Comparison of ENCODE assay signal across 19 mouse cellular contexts in genomic region chr2:172062876-172063275, GRCm38 (mm10). TPM values are rescaled to one million over a fixed set of nuclear protein-coding genes. Genes with fewer than 3 reads are reported as not detected.
DNase-seq lines count a peak whose midpoint lies in the region; ATAC-seq and TF ChIP-seq lines count a peak whose summit lies in the region.
"Had no signal": no experiment of that assay in that cellular context is flagged by ENCODE, and none has a peak within 500 bp of the region (broad histone marks: within the 10 kb centered on the region; RNA-seq: fewer than 3 reads in every experiment).

No protein-coding gene starts in this region.

- no peaks in the 10 kb centered on the region for H3K36me3 ChIP-seq in lung, embryonic 14.5 days (ENCODE audit: insufficient read depth)
- H3K36me3 ChIP-seq: G1E had no signal

- no peak for TF ChIP-seq CTCF in lung, embryonic 14.5 days (IDR thresholded peaks at IDR 0.05; ENCODE audit: low read depth)

- 20% methylated on average over 7 of the region's 7 CpGs for WGBS in lung, embryonic 14.5 days

- H3K4me3 ChIP-seq in lung, embryonic 14.5 days (ENCODE audit: low read depth, low read length): no peak overlapping the region

- H3K4me2 ChIP-seq in lung, embryonic 14.5 days: no peak overlapping the region

- peak; percentile 51 for DNase-seq in lung, embryonic 14.5 days
- no peak for DNase-seq in lung, postnatal 14 days
- DNase-seq: adrenal gland, adult 2 months; adrenal gland, adult 8-10 months; adrenal gland, postnatal 10 days; adrenal gland, postnatal 14 days; adrenal gland, postnatal 25 days; adrenal gland, postnatal 36 days; B cell, adult 2 months; cerebellum, adult 11 months; cerebellum, adult 11-12 months; cerebellum, adult 18-20 months; cerebellum, adult 2 months had no signal

- H3K9me3 ChIP-seq in lung, embryonic 14.5 days (ENCODE audit: low read depth, low read length): no peaks in the 10 kb centered on the region

- ATAC-seq in lung, embryonic 14.5 days (ENCODE audit: insufficient read depth): peak; percentile 62; the same call in 1 of the 2 replicates
- ATAC-seq: activated CD4-positive, CD25-positive, alpha-beta regulatory T cell, adult 4 months; CD4-positive, CD25-positive, alpha-beta regulatory T cell, adult 4 months; Patski had no signal

- H3K27ac ChIP-seq in lung, embryonic 14.5 days (ENCODE audit: low read depth): no peak overlapping the region

- no peak overlapping the region for H3K9ac ChIP-seq in lung, embryonic 14.5 days

- no peaks in the 10 kb centered on the region for H3K4me1 ChIP-seq in lung, embryonic 14.5 days (ENCODE audit: insufficient read depth)

- H3K27me3 ChIP-seq in lung, embryonic 14.5 days (ENCODE audit: insufficient read depth, low read length): no peaks in the 10 kb centered on the region
- H3K27me3 ChIP-seq: CH12.LX, Patski had no signal

RNA-seq across cellular contexts. Expression of gene Cbln4, which starts 19.6 kb away (rescaled TPM):
- polyA plus RNA-seq in lung, embryonic 14.5 days (2014; fragmentation: Nextera tagmentation; extraction: Ambion mirVana): not detected in 2 replicates
- polyA plus RNA-seq: activated CD4-positive, CD25-positive, alpha-beta regulatory T cell, adult 4 months; adrenal gland, adult 2 months; C2C12; G1E; Patski had no signal
